Mouse (Mus musculus): ENCODE measurements around the gene Timm10. TPM values are rescaled to one million over a fixed set of nuclear protein-coding genes. Genes with fewer than 3 reads are reported as not detected.

The Timm10 gene
- total RNA-seq (2023): 15.5 to 34.2 TPM (median 20.3 TPM) in 4 replicates

DNA sequence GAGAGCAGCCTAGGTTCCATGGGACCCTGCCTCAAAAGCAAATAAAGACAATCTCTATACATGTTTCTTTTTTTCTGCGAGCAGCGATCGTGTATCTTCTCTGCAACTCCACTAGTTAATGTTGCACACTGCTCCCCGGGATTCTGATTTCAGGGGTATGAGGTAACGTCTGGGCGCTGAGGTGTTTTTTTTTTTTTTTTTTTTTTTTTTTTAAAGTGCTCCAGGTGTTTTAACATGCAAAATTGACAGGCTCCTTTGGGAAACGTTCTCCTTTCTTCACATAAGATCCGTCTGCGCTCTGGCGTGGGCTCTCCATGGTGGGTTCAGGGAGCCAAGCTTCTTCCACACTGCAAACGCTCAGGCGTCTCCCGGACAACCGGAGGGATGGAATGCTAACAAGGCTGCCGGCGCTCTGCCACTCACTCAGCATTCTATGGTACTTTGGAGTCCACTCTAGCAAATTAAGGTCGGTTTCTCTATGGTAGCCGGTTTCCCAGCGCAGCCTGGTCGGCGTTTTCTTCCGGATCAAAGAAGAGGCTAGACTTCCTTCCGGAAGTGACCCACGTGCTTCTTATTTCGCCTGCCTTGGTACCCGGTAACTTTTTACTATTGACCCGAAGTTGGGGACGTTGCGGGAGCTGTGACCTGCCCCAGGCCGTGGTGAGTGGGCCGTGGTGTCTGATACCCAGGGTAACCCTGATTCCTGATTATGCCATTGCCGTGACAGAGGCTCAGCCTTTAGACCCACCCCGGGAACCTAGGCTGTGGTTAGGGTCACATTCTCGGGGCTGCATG, at the start of gene Timm10:
TSS of gene Timm10 (plus strand) at position 510 of the 795 bp plus-strand sequence.

DNA sequence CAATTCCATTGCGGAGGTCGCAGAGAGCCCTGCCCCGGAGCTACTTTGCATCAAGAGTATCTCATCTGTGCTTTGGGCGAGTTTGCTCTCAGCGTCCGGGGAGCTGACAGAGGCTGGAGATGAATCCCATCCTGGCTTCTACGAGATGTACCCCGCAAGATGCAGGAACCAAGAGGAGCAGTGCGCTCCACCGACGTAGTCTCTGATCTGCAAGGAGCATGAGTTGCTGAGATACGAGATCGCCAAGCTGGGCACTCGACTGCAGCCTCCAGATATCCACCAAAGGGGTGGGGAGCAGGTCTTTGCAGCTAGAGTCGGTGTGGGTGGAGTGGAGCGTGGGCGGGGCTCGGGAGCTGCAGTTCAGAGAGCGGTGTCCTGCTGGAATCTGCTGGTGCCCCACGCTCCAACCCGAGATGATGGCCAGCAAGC, 28.3 kb upstream of the Timm10 start, which contains the start of gene Ube2l6:
TSS of gene Ube2l6 (plus strand) at position 336 of the 429 bp plus-strand sequence.

DNA sequence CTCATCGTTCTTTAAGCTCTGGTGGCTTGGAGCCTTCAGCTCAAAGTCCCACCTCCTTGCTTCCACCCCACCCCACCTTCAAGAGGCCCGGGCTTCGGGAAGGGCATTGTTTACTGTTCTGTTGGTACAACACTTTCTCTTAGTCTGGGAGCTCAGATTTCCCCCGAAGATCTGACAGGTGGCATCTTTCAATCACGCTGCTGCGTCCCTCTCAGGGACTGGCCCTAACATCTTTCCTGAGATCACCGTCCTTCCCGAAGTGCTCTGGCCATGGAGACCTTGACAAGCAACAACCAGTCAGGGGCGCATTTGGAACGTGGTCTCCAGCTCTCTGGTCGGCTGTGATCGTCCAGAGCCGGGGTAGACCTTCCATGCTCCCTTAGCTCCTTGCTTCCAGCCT, 4.2 kb upstream of the Timm10 start, which contains the start of gene Smtnl1:
TSS of gene Smtnl1 (minus strand) at position 101 of the 400 bp plus-strand sequence.

GRCm38 (mm10) chr2:84838593-84838949, 11.8 kb downstream of the Timm10 start, which contains the start of gene Slc43a1:
TSS of gene Slc43a1 (plus strand) at chr2:84838850.

Other genes starting within 250 kb of the Timm10 start
- 2.3 to 3.5 TPM (median 2.6 TPM) in 4 replicates for gene Ctnnd1, start 176.2 kb upstream of the Timm10 start, total RNA-seq (2023)
- gene Btbd18, start 167.9 kb upstream of the Timm10 start, total RNA-seq (2023): 0.18 TPM in 1 of 4 replicates, not detected in the others
- 47.2 to 55.2 TPM (median 52.0 TPM) in 4 replicates for gene Selenoh, start 156.2 kb upstream of the Timm10 start, total RNA-seq (2023)
- not detected in 4 replicates for gene Gm28635, start 149.0 kb upstream of the Timm10 start, total RNA-seq (2023)
- gene Med19, start 148.6 kb upstream of the Timm10 start, total RNA-seq (2023): 13.2 to 15.1 TPM (median 14.9 TPM) in 4 replicates
- gene Tmx2, start 147.9 kb upstream of the Timm10 start, total RNA-seq (2023): 35.7 to 39.7 TPM (median 37.7 TPM) in 4 replicates
- gene Zdhhc5, start 111.8 kb upstream of the Timm10 start, total RNA-seq (2023): 56.6 to 59.0 TPM (median 58.3 TPM) in 4 replicates
- 20.9 to 25.6 TPM (median 24.0 TPM) in 4 replicates for gene Clp1, start 99.6 kb upstream of the Timm10 start, total RNA-seq (2023)
- gene Ypel4, start 92.9 kb upstream of the Timm10 start, total RNA-seq (2023): 0.94 to 0.98 TPM in 2 of 4 replicates, not detected in the others
- not detected in 4 replicates for gene Gm19426, start 83.3 kb upstream of the Timm10 start, total RNA-seq (2023)
- gene Serping1, start 51.6 kb upstream of the Timm10 start, total RNA-seq (2023): 0.66 to 0.81 TPM in 2 of 4 replicates, not detected in the others
- 9.9 to 13.9 TPM (median 12.4 TPM) in 4 replicates for gene Ube2l6, start 28.2 kb upstream of the Timm10 start, total RNA-seq (2023)
- not detected in 4 replicates for gene Smtnl1, start 4.3 kb upstream of the Timm10 start, total RNA-seq (2023)
- 5.8 to 6.3 TPM (median 5.9 TPM) in 4 replicates for gene Slc43a1, start 11.9 kb downstream of the Timm10 start, total RNA-seq (2023)
- gene Rtn4rl2, start 59.7 kb downstream of the Timm10 start, total RNA-seq (2023): not detected in 4 replicates
- 9.0 to 14.1 TPM (median 10.9 TPM) in 4 replicates for gene Slc43a3, start 109.6 kb downstream of the Timm10 start, total RNA-seq (2023)
- gene Prg2, start 153.5 kb downstream of the Timm10 start, total RNA-seq (2023): 0.98 to 2.2 TPM (median 1.6 TPM) in 4 replicates
- not detected in 4 replicates for gene Prg3, start 161.2 kb downstream of the Timm10 start, total RNA-seq (2023)
- gene Ssrp1, start 210.2 kb downstream of the Timm10 start, total RNA-seq (2023): 165 to 186 TPM (median 182 TPM) in 4 replicates
- gene P2rx3, start 210.5 kb downstream of the Timm10 start, total RNA-seq (2023): 0.31 to 0.86 TPM (median 0.68 TPM) in 4 replicates
- 35.1 to 48.5 TPM (median 36.5 TPM) in 4 replicates for gene Tnks1bp1, start 221.0 kb downstream of the Timm10 start, total RNA-seq (2023)

Data from B cell, adult 62 days (primary cell).